Mouse (Mus musculus) lung, postnatal 0 days (tissue): ENCODE data around the gene Tepsin. TPM values are rescaled to one million over a fixed set of nuclear protein-coding genes. Genes with fewer than 3 reads are reported as not detected.

ENCODE experiments used
- ATAC-seq: fragments of 200-750 bp; cut with Nextera tagmentation; 2 replicates; pipeline ENCODE4 v1.8.0; 2017; ENCODE audit warnings: moderate library complexity
- DNase-seq: peaks from one replicate; pipeline ENCODE4 v3.0.0-alpha.2; 2016; ENCODE audit warnings: low spot score
- H3K27ac ChIP-seq: fragments of 300-500 bp; sonication (generic); 2 replicates; pipeline ENCODE4 v1.5.1; 2014; ENCODE audit warnings: antibody characterized with exemption, mild to moderate bottlenecking, low read length, mixed read lengths
- H3K27me3 ChIP-seq: fragments of 300-500 bp; sonication (generic); replicated peaks from 2 replicates; pipeline ENCODE4 v1.6.1; 2014; ENCODE audit warnings: low read length, mixed read lengths; ENCODE audit not compliant: insufficient read depth
- H3K36me3 ChIP-seq: fragments of 300-500 bp; sonication (generic); 2 replicates; pipeline ENCODE4 v1.6.1; 2014; ENCODE audit warnings: low read length, mixed read lengths; ENCODE audit not compliant: insufficient read depth
- H3K4me1 ChIP-seq: fragments of 300-500 bp; sonication (generic); 2 replicates; pipeline ENCODE4 v1.6.1; 2014; ENCODE audit warnings: antibody characterized with exemption, low read depth, low read length, mixed read lengths; ENCODE audit not compliant: insufficient read depth
- H3K4me2 ChIP-seq: fragments of 300-500 bp; sonication (generic); replicated peaks from 2 replicates; pipeline ENCODE4 v1.6.1; 2014; ENCODE audit warnings: low read depth, mild to moderate bottlenecking, low read length, moderate library complexity, mixed read lengths
- H3K4me3 ChIP-seq: fragments of 300-500 bp; sonication (generic); 2 replicates; pipeline ENCODE4 v1.5.1; 2014; ENCODE audit warnings: low read depth, low read length
- H3K9ac ChIP-seq: fragments of 300-500 bp; sonication (generic); replicated peaks from 2 replicates; pipeline ENCODE4 v1.6.1; 2014; ENCODE audit warnings: low read depth, mild to moderate bottlenecking
- H3K9me3 ChIP-seq: fragments of 300-500 bp; sonication (generic); 2 replicates; pipeline ENCODE4 v1.6.1; 2016; ENCODE audit warnings: low read length, mixed read lengths
- CTCF ChIP-seq: IDR thresholded peaks from 2 replicates; pipeline ENCODE4 v1.5.1; 2016; ENCODE audit warnings: antibody characterized with exemption, mild to moderate bottlenecking
- EP300 ChIP-seq: IDR thresholded peaks from 2 replicates; pipeline ENCODE4 v1.6.1; 2016; ENCODE audit warnings: antibody characterized with exemption, mild to moderate bottlenecking, control low read depth
- WGBS: fragments of 180-500 bp; shearing (Covaris S2); extraction: QIAGEN DNeasy Blood & Tissue Kit; methylation state at CpG from one replicate; pipeline ENCODE4 v1.1.7; 2014; 5-methylcytosine and 5-hydroxymethylcytosine counted together
- polyA plus RNA-seq: library from polyadenylated mRNA; unstranded; fragments of >200 nt; fragmentation: Nextera tagmentation; extraction: Ambion mirVana; gene quantifications from 2 replicates; pipeline ENCODE4 v1.2.1, GENCODE M21; 2015

Tepsin gene
- polyA plus RNA-seq, 1 experiment from 2014 or later = 8.2 TPM

DNA sequence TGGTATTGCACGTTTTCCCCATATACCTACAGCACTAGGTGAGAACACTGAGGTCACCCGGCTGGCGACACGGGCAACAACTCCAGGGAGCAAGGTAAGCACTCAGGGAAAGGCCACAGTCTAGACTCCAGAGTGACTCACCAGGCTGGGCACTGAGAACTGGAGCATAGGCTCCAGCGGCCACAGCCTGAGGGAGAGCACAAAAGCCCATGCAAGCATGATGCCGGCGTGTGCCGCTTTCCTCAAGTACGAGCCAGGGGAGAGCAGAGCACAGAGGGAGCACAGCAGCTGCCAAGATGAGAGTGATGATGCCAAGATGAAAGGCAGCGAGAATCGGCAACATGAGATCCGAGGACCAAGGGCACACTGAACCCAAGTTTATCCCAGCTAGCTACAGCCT is 23.6 kb upstream of the Tepsin start:
- no peaks in the 10 kb centered on the region for H3K27me3 ChIP-seq
- H3K4me3 ChIP-seq = no peak overlapping the region
- WGBS = 80% methylated on average over 12 of the region's 12 CpGs
- TF ChIP-seq EP300 = no peak
- no peak for TF ChIP-seq CTCF
- H3K9me3 ChIP-seq = no peaks in the 10 kb centered on the region
- peak; percentile 63 for ATAC-seq
- DNase-seq = peak; percentile 31
- no peak overlapping the region for H3K9ac ChIP-seq
- no peak overlapping the region for H3K27ac ChIP-seq
- H3K4me1 ChIP-seq = no peaks in the 10 kb centered on the region
- H3K4me2 ChIP-seq = no peak overlapping the region
- peaks cover 14% of the 10 kb centered on the region; the same call in 1 of the 2 replicates for H3K36me3 ChIP-seq

DNA sequence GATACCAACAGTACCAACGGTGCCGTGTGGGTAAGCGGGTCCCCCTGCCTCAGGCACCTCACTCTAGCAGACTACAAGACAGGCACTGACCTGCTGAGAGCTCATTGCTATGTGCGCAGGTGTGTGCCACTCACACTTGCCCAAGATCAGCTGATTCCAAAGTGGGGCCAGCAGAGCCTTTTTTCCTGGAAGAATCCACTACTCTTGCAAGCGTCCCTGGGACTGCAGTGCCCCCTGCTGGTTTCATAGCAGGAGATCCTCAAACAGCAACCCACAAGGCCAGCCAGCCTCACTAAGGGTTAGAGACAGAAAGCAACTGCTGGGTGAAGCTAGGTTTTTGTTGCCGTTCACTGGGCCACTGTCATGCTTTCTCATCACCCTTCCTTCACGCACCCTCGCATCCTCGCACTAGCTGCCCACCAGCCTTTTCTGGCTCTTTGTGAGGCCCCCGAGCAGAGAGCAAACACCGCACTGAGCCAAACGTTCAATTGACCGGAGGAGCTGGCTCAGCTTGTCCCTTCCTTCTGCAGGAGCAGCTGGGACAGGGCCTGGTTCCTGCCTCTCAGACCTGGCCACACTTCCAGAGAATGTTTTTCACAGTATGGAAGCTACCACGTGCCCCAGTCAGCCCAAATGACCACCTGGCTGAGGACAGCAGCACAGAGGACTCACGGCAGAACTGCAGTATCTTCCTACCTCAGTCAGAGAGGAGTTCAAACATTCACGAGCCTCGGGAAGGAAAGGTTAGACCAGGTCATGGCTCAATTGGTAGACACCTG is 22.3 kb upstream of the Tepsin start:
- Histone ChIP-seq H3K9me3 (no peaks in the 10 kb centered on the region), H3K27ac (no peak overlapping the region), H3K36me3 (peaks cover 14% of the 10 kb centered on the region; the same call in 1 of the 2 replicates), H3K4me3 (no peak overlapping the region), H3K9ac (no peak overlapping the region), H3K4me1 (no peaks in the 10 kb centered on the region), H3K27me3 (no peaks in the 10 kb centered on the region), H3K4me2 (no peak overlapping the region)
- TF ChIP-seq EP300 = peak; percentile 43; the same call in 1 of the 2 replicates
- peak; percentile 83 for TF ChIP-seq CTCF
- WGBS = 73% methylated on average over 17 of the region's 17 CpGs
- ATAC-seq (peak; percentile 82), DNase-seq (peak; percentile 87)

DNA sequence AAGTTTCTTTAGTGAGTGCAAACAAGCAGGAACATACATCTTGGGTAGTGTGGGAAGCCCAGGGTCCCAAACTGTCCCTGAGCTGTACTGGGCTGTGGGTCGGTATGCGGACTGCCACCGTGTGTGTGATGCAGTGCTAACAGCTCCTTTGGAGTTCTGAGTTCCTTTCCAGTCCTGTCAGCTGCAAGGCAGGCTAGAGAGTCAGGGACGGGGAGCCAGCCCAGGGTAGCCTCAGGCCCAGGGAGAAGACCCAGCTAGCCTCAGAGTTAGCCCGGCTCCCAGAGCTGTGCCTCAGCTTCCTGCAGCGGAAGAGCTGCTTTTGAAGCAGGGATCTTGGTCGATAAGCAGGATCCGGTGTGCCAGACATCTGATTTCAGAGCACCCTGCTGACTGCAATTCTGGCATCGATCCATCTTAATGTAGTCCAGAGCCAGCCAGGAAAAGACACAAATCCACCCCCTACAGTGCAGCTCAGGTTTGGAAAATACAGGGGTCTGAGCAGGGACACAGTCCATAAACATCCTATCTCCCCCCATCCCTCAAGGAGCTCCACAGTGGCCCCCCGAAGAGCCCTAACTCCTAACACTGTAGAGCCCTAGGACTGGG is 21.5 kb upstream of the Tepsin start:
- 78% methylated on average over 10 of the region's 10 CpGs for WGBS
- peaks cover 17% of the 10 kb centered on the region for H3K36me3 ChIP-seq
- no peak for TF ChIP-seq EP300
- TF ChIP-seq CTCF = no peak
- no peaks in the 10 kb centered on the region for H3K27me3 ChIP-seq
- DNase-seq (no peak), ATAC-seq (no peak)
- no peak overlapping the region for H3K27ac ChIP-seq
- no peak overlapping the region for H3K9ac ChIP-seq
- H3K4me3 ChIP-seq = no peak overlapping the region
- no peaks in the 10 kb centered on the region for H3K9me3 ChIP-seq
- H3K4me1 ChIP-seq = no peaks in the 10 kb centered on the region
- H3K4me2 ChIP-seq = no peak overlapping the region

DNA sequence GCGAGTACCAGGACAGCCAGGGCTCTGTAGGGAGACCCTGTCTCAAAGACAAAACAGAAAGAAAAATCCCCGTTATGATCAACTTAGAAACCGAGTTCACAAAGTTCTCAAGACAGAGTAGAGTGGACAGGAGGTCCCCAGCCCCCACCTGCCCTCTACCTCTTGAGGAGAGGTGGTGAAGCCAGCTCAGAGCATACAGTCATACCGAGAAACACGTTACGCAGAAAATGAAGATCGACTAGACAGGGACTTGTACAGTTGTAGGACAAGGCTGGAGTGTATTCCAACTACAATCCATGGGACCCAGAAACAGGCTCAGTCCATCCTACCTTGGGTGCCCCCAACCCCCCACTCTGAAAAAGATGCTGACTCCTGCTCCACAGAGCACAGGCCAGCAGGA is 20.6 kb upstream of the Tepsin start:
- Histone ChIP-seq H3K4me1 (no peaks in the 10 kb centered on the region), H3K9me3 (no peaks in the 10 kb centered on the region), H3K4me3 (no peak overlapping the region), H3K4me2 (no peak overlapping the region), H3K27ac (no peak overlapping the region), H3K9ac (no peak overlapping the region), H3K27me3 (no peaks in the 10 kb centered on the region), H3K36me3 (peaks cover 20% of the 10 kb centered on the region)
- DNase-seq = no peak
- ATAC-seq = no peak
- TF ChIP-seq EP300 (no peak), CTCF (no peak)
- 92% methylated on average over 7 of the region's 7 CpGs for WGBS

DNA sequence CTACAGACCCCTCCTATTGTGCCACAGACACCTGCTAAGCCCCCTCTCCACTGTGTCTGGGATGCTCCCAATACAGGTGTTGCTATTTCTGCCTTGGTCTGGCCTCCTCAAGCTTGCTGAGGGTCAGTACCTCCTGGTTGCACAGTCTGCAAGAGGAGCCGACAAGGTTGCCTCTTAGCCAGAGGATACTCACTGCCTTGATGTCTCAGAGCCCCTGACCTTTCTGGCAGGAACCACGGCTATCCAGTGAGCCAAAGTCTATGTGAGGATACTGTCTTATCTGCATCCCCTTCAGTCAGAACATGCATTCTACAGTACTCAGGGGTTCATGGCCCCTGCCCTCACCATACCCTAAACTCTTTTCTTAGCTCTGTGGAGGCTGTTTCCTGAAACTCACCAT is 19.1 kb upstream of the Tepsin start:
- no peak overlapping the region for H3K4me2 ChIP-seq
- peaks cover 20% of the 10 kb centered on the region for H3K36me3 ChIP-seq
- no peak overlapping the region for H3K9ac ChIP-seq
- DNase-seq (no peak), ATAC-seq (no peak)
- 76% methylated on average over 2 of the region's 2 CpGs for WGBS
- no peaks in the 10 kb centered on the region for H3K27me3 ChIP-seq
- peaks cover 4% of the 10 kb centered on the region; the same call in 1 of the 2 replicates for H3K4me1 ChIP-seq
- TF ChIP-seq EP300 (no peak), CTCF (no peak)
- no peaks in the 10 kb centered on the region for H3K9me3 ChIP-seq
- no peak overlapping the region for H3K27ac ChIP-seq
- no peak overlapping the region for H3K4me3 ChIP-seq

DNA sequence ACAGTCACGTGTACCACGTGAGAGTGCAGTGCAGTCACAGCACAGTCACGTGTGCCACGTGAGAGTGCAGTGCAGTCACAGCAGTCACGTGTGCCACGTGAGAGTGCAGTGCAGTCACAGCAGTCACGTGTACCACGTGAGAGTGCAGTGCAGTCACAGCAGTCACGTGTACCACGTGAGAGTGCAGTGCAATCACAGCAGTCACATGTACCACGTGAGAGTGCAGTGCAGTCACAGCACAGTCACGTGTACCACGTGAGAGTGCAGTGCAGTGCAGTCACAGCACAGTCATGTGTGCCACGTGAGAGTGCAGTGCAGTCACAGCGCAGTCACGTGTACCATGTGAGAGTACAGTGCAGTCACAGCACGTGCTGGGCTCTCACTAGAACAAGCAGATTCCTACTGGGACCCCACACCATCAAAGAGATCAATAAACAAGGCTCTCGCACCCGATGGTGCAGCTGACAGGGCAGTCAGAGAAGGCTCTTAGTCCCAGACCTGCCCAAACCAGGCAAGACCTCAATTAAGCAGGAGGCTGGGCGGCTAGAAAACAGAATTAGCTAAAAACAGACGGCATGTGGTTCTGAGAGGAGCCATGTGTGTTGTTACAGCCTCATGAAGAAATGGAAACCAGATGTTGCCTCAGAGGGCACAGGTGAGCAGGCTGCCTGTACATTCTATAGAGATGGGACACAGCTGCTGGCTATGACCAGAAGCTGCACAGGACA is 16.1 kb upstream of the Tepsin start:
- no peaks in the 10 kb centered on the region for H3K27me3 ChIP-seq
- no peak for ATAC-seq
- WGBS = 93% methylated on average over 21 of the region's 21 CpGs
- no peak overlapping the region for H3K4me2 ChIP-seq
- H3K9ac ChIP-seq = no peak overlapping the region
- peaks cover 6% of the 10 kb centered on the region; the same call in 1 of the 2 replicates for H3K4me1 ChIP-seq
- H3K27ac ChIP-seq = no peak overlapping the region
- H3K36me3 ChIP-seq = peaks cover 27% of the 10 kb centered on the region
- no peak overlapping the region for H3K4me3 ChIP-seq
- DNase-seq = no peak
- TF ChIP-seq CTCF = no peak
- no peak for TF ChIP-seq EP300
- H3K9me3 ChIP-seq = no peaks in the 10 kb centered on the region
